Mouse (Mus musculus) heart, embryonic 13.5 days (tissue): Measurements from ENCODE around the gene Srp54c. TPM values are rescaled to one million over a fixed set of nuclear protein-coding genes. Genes with fewer than 3 reads are reported as not detected.

ENCODE experiments used
- polyA plus RNA-seq: library from polyadenylated mRNA; unstranded; fragments of >200 nt; fragmentation: Nextera tagmentation; extraction: Ambion mirVana; gene quantifications from 2 replicates; pipeline ENCODE4 v1.2.1, GENCODE M21; 2015

Gene Srp54c
- polyA plus RNA-seq, 1 experiment from 2014 or later: 45.8 TPM

Other genes starting within 250 kb of the Srp54c start
- gene Gm20403, start 243.6 kb upstream of the Srp54c start, polyA plus RNA-seq: not detected in 2 replicates
- gene Baz1a, start 215.8 kb upstream of the Srp54c start, polyA plus RNA-seq: 12.8 and 15.8 TPM in 2 replicates
- 25.3 and 30.6 TPM in 2 replicates for gene 2700097O09Rik, start 150.1 kb upstream of the Srp54c start, polyA plus RNA-seq
- gene Srp54a, start 149.9 kb upstream of the Srp54c start, polyA plus RNA-seq: 101 and 132 TPM in 2 replicates
- gene Fam177a, start 105.7 kb upstream of the Srp54c start, polyA plus RNA-seq: 16.3 and 18.6 TPM in 2 replicates
- gene Srp54b, start 75.1 kb upstream of the Srp54c start, polyA plus RNA-seq: 38.1 and 43.2 TPM in 2 replicates
- not detected in 2 replicates for gene 1700047I17Rik2, start 30.6 kb upstream of the Srp54c start, polyA plus RNA-seq
- 9.8 and 10.3 TPM in 2 replicates for gene 1110008L16Rik, start 69.4 kb downstream of the Srp54c start, polyA plus RNA-seq
- 9.5 and 10.1 TPM in 2 replicates for gene Ppp2r3c, start 72.8 kb downstream of the Srp54c start, polyA plus RNA-seq
- 321 and 343 TPM in 2 replicates for gene Psma6, start 154.1 kb downstream of the Srp54c start, polyA plus RNA-seq